Mouse (Mus musculus) embryonic facial prominence, embryonic 14.5 days (tissue): ENCODE results near the gene Ndufs6. TPM values are rescaled to one million over a fixed set of nuclear protein-coding genes. Genes with fewer than 3 reads are reported as not detected.

Experiments
- ATAC-seq: fragments of 200-750 bp; cut with Nextera tagmentation; 2 replicates; pipeline ENCODE4 v1.8.0; 2017; ENCODE audit warnings: low read depth, moderate number of reproducible peaks, moderate TSS enrichment
- DNase-seq: peaks from one replicate; pipeline ENCODE4 v3.0.0-alpha.2; 2015; ENCODE audit warnings: low spot score
- H3K27ac ChIP-seq: fragments of 300-500 bp; sonication (generic); replicated peaks from 2 replicates; pipeline ENCODE4 v1.5.1; 2014; ENCODE audit warnings: low read depth, mild to moderate bottlenecking, low read length, moderate library complexity
- H3K27me3 ChIP-seq: fragments of 300-500 bp; sonication (generic); replicated peaks from 2 replicates; pipeline ENCODE4 v1.6.1; 2014; ENCODE audit warnings: low read length; ENCODE audit not compliant: control insufficient read depth, insufficient read depth
- H3K36me3 ChIP-seq: fragments of 300-500 bp; sonication (generic); 2 replicates; pipeline ENCODE4 v1.6.1; 2014; ENCODE audit warnings: low read length, mixed read lengths; ENCODE audit not compliant: control insufficient read depth, insufficient read depth
- H3K4me1 ChIP-seq: fragments of 300-500 bp; sonication (generic); 2 replicates; pipeline ENCODE4 v1.6.1; 2014; ENCODE audit warnings: antibody characterized with exemption, low read length; ENCODE audit not compliant: control insufficient read depth, insufficient read depth
- H3K4me2 ChIP-seq: fragments of 300-500 bp; sonication (generic); 2 replicates; pipeline ENCODE4 v1.6.1; 2014; ENCODE audit warnings: low read depth, mild to moderate bottlenecking, low read length, moderate library complexity, mixed read lengths
- H3K4me3 ChIP-seq: fragments of 300-500 bp; sonication (generic); 2 replicates; pipeline ENCODE4 v1.5.1; 2014; ENCODE audit warnings: low read depth, mild to moderate bottlenecking, low read length
- H3K9ac ChIP-seq: fragments of 300-500 bp; sonication (generic); 2 replicates; pipeline ENCODE4 v1.6.1; 2014; ENCODE audit warnings: low read depth, mild to moderate bottlenecking, low read length, moderate library complexity, mixed read lengths
- H3K9me3 ChIP-seq: fragments of 300-500 bp; sonication (generic); 2 replicates; pipeline ENCODE4 v1.6.1; 2016; ENCODE audit warnings: low read length; ENCODE audit not compliant: control insufficient read depth
- WGBS: fragments of 180-500 bp; shearing (Covaris S2); extraction: QIAGEN DNeasy Blood & Tissue Kit; methylation state at CpG from one replicate; pipeline ENCODE4 v1.1.7; 2014; 5-methylcytosine and 5-hydroxymethylcytosine counted together
- polyA plus RNA-seq: library from polyadenylated mRNA; unstranded; fragments of >200 nt; fragmentation: Nextera tagmentation; extraction: Ambion mirVana; gene quantifications from 2 replicates; pipeline ENCODE4 v1.2.1, GENCODE M21; 2014

Ndufs6 gene
- polyA plus RNA-seq, 1 experiment from 2014 or later = 386 TPM

DNA sequence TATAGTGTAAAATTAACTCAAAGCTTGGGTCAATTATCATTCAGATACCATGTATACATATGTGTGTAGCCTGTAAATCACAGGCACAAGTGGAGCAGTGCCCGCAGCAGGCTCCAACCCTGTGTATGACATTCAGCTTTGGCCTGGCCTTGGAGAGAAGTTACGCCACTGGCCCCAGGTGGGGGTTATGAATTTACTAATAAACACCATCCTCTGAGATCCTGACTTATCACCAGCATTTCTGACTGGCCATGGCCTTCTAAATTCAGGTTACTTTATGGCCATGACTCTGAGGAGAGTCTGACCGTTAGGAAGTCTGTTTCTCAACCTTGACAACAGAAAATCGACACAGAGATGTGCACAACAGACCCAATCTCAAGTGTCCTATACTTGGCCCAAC is 4.9 kb downstream of the Ndufs6 start:
- ATAC-seq = no peak
- H3K27me3 ChIP-seq = no peaks in the 10 kb centered on the region
- no peak for DNase-seq
- WGBS = 93% methylated on average over 4 of the region's 4 CpGs
- H3K27ac ChIP-seq = no peak overlapping the region
- H3K9ac ChIP-seq = no peak overlapping the region
- H3K4me1 ChIP-seq = peaks cover 6% of the 10 kb centered on the region
- peaks cover 63% of the 10 kb centered on the region for H3K36me3 ChIP-seq
- 0 out of 2 replicates have a peak, but pooled peaks cover 2% of the 10 kb centered on the region for H3K9me3 ChIP-seq
- H3K4me3 ChIP-seq = no peak overlapping the region
- H3K4me2 ChIP-seq = no peak overlapping the region

DNA sequence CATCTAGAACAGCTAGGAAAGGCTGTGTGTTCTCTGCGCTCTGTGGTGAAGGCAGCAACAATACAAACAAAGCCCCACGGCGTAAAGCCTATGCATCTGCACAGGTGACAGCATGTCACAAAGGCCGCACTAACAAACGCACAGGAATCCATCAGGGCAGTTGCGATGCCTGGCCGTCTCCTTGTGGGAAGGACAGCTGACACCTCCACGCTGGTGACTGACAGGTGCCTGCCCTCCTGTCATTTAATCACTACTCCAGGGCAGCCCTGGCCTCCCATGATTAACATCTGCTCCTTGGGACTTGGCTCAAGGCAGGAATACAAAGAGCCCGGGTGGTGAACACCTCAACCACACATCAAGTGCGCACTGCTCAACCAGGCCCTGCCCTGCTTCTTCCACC is 5.7 kb downstream of the Ndufs6 start:
- no peak overlapping the region for H3K4me2 ChIP-seq
- peaks cover 3% of the 10 kb centered on the region for H3K4me1 ChIP-seq
- DNase-seq = no peak
- H3K27me3 ChIP-seq = no peaks in the 10 kb centered on the region
- H3K4me3 ChIP-seq = no peak overlapping the region
- no peak overlapping the region for H3K9ac ChIP-seq
- peaks cover 70% of the 10 kb centered on the region for H3K36me3 ChIP-seq
- H3K27ac ChIP-seq = no peak overlapping the region
- peaks cover 7% of the 10 kb centered on the region; the same call in 1 of the 2 replicates for H3K9me3 ChIP-seq
- no peak for ATAC-seq
- 72% methylated on average over 10 of the region's 10 CpGs for WGBS

DNA sequence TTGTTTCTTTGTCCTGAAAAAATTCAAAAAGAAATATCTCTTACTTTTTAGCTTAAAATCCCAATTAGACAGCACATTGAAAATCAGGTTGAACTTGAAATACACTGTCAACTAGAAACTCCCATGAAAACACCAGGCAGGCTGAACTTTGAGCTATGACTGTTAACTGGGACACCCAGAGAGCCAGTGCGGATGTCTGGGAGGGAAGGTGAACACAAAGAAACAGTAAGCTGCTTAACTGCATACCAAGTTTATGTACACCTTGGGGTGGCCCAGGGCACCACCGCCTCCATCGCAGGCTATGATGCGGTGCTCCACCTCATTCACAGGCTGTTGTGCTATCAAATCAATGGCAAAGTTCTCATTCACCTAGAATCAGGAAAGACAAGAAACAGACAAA is 8.3 kb downstream of the Ndufs6 start:
- Histone ChIP-seq H3K27me3 (no peaks in the 10 kb centered on the region), H3K4me1 (no peaks in the 10 kb centered on the region), H3K9me3 (peaks cover 14% of the 10 kb centered on the region; the same call in 1 of the 2 replicates), H3K4me3 (no peak overlapping the region), H3K9ac (no peak overlapping the region), H3K27ac (no peak overlapping the region), H3K4me2 (no peak overlapping the region), H3K36me3 (peaks cover 70% of the 10 kb centered on the region)
- DNase-seq = no peak
- WGBS = 95% methylated on average over 4 of the region's 4 CpGs
- no peak for ATAC-seq

DNA sequence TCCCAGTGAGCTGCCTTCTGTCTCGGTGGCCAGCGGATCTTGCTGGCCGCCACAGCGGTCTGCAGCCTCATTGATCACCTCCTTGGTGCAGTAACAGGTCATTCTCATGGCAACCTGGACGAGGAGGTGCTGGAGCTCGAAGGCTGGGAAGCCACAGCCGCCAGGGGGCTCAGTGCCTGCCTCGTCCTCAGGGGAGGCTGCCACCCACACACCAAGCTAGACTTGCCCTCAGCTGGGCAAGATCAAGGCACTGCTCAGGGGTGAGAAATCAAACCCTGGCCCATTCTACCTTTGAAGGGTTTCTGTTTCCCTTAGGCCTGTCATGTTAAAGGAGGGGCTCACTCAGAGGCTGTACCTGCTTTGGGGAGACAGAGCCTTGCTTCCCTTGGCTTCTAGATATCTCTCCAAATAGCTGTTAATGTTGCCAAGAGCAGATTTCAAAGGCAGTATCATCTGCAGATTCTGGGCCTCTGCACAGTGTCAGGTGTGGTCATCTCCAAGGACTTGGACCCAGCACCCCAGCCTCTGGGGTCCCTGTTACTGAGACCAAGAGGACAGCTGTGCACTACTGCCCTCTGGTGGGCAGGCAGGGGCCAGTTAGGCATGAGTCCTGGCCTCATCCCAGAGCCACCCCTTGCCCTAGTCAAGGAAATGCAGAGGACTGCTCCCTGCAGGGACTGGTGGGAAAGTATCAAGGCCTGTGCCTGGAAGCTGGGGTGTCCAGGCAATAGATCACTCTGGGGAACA is 18.0 kb downstream of the Ndufs6 start:
- no peak overlapping the region for H3K9ac ChIP-seq
- no peak overlapping the region for H3K4me2 ChIP-seq
- WGBS = 32% methylated on average over 8 of the region's 8 CpGs
- no peaks in the 10 kb centered on the region for H3K36me3 ChIP-seq
- H3K4me1 ChIP-seq = no peaks in the 10 kb centered on the region
- no peak overlapping the region for H3K4me3 ChIP-seq
- no peaks in the 10 kb centered on the region for H3K9me3 ChIP-seq
- H3K27ac ChIP-seq = no peak overlapping the region
- no peaks in the 10 kb centered on the region for H3K27me3 ChIP-seq
- DNase-seq (peak; percentile 51), ATAC-seq (peak; percentile 56)

DNA sequence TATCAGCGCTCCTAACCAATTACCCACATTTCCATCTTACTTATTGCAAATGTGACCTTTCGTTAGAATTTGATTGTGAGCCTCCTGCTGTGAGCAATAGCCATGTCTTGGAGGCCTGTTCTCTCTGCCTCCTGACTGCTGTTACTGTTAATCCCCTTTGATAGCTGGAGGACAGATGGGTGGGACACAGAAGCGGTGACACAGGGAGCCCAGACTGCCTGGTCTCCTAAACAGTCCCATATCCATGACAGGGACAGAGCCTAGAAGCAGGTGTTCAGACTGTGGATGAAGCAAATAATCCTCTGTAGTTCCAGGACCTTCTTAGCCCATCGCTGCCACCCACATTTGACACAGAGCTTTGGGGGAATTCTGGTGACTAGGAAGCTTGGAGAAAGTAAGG is 21.9 kb downstream of the Ndufs6 start:
- Histone ChIP-seq H3K27ac (no peak overlapping the region), H3K4me3 (no peak overlapping the region), H3K36me3 (no peaks in the 10 kb centered on the region), H3K9ac (no peak overlapping the region), H3K27me3 (no peaks in the 10 kb centered on the region), H3K4me1 (no peaks in the 10 kb centered on the region), H3K9me3 (no peaks in the 10 kb centered on the region), H3K4me2 (no peak overlapping the region)
- DNase-seq = peak; percentile 25
- WGBS = 64% methylated on average over 4 of the region's 4 CpGs
- ATAC-seq = peak; percentile 69

DNA sequence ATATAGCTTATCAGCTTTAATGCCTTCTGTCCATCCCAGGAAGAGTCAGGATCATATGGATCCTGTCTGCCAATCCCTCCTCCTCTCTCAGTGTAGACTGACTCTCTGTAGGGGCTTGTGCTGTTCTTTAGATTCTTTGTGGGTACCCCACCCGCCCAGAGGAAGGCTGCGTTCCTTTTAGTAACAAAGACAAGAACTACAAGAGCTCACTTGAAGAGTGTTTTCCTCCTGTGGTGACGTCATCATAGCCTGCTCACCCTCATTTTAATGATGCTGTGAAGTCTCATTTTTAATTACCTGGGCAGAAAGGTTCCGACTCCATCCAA is 22.3 kb downstream of the Ndufs6 start:
- Histone ChIP-seq H3K27ac (no peak overlapping the region), H3K4me3 (no peak overlapping the region), H3K4me1 (no peaks in the 10 kb centered on the region), H3K9ac (no peak overlapping the region), H3K36me3 (no peaks in the 10 kb centered on the region), H3K9me3 (no peaks in the 10 kb centered on the region), H3K27me3 (no peaks in the 10 kb centered on the region), H3K4me2 (no peak overlapping the region)
- ATAC-seq (no peak), DNase-seq (no peak)
- 57% methylated on average over 4 of the region's 4 CpGs for WGBS

DNA sequence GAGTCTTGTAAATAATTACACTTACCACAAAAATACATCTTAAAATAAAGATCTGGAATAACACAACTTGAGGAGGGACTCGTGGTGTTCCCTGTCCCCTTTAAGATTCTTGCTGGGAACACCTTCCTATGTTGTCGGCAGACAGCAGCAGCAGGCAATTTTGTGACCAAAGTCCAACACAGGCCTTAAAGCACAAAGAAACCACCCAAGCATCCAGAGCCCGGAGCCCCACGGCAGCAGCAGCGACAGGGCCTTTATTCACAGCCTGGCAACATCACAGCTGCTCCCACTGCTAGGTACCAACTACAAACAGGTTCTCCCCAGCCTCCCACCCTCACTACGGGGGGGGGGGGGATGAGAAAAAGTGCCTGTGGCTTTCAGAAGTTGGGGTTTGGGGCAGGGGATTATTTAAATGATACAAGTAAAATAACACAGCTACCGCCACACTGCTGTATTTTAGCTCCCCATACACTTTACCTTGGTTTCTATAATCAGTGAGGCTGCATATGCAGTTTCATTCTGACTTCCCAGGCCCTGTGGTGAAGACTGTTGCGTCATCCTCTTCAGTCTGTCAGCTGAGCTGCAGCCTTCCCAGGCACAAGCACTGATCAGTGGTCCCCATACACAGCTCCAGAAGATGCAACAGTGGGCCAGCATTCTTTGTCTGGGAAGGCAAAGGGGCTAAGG is 22.8 kb downstream of the Ndufs6 start:
- no peaks in the 10 kb centered on the region for H3K36me3 ChIP-seq
- no peak overlapping the region for H3K4me2 ChIP-seq
- no peaks in the 10 kb centered on the region for H3K9me3 ChIP-seq
- no peak overlapping the region for H3K4me3 ChIP-seq
- H3K9ac ChIP-seq = no peak overlapping the region
- H3K27ac ChIP-seq = no peak overlapping the region
- H3K4me1 ChIP-seq = no peaks in the 10 kb centered on the region
- H3K27me3 ChIP-seq = no peaks in the 10 kb centered on the region
- ATAC-seq = no peak
- WGBS = 50% methylated on average over 8 of the region's 8 CpGs
- DNase-seq = no peak

DNA sequence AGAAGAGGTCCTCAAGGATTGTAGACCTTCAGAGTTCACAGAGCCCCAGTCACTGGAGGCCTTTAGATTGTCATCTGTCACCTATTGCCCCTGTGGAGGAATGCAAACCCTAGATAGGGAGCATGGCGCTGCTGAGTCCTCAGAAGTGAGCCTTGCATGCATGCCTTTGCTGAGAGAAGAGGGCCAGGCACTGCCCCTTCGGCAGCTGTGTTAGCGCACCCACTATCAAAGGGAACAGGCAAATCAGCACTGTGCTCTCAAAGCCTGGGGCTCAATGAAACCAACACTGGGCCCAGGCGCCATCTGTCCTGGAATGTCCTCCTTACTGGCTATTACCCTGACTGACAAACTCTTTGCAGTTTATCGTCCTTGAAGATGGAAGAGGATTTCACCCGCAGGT is 23.6 kb downstream of the Ndufs6 start:
- no peak overlapping the region for H3K27ac ChIP-seq
- H3K4me1 ChIP-seq = no peaks in the 10 kb centered on the region
- 54% methylated on average over 6 of the region's 6 CpGs for WGBS
- H3K9ac ChIP-seq = no peak overlapping the region
- H3K27me3 ChIP-seq = no peaks in the 10 kb centered on the region
- H3K4me3 ChIP-seq = no peak overlapping the region
- no peaks in the 10 kb centered on the region for H3K9me3 ChIP-seq
- H3K36me3 ChIP-seq = no peaks in the 10 kb centered on the region
- DNase-seq (no peak), ATAC-seq (no peak)
- no peak overlapping the region for H3K4me2 ChIP-seq

DNA sequence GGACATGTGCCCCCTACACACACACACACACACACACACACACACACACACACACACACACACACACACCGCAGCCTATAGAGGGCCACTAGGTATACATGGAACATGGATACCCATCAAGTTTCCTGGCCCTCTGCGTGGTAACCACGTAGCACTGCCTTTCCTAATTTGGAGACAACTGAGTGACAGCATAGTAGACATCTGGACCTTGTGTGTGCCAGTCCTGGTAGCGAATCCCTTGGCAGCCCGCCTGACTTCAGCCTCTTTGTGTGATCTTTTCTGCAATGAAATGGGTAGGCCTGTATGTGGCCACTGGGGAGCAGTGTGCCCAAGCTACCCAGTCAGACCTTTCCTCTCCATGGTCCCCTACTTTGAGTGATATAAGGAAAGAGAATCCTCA is 29.0 kb downstream of the Ndufs6 start:
- Histone ChIP-seq H3K4me2 (no peak overlapping the region), H3K36me3 (no peaks in the 10 kb centered on the region), H3K9me3 (peaks cover 3% of the 10 kb centered on the region; the same call in 1 of the 2 replicates), H3K4me1 (no peaks in the 10 kb centered on the region), H3K4me3 (no peak overlapping the region), H3K27me3 (no peaks in the 10 kb centered on the region), H3K27ac (no peak overlapping the region), H3K9ac (no peak overlapping the region)
- ATAC-seq = no peak
- DNase-seq = no peak
- 93% methylated on average over 5 of the region's 5 CpGs for WGBS
